ENCODE assay signal across 1 mouse cellular context in genomic region chr11:68900519-68901350, GRCm38 (mm10).
TF ChIP-seq lines count a peak whose summit lies in the region.

No protein-coding gene starts in this region.

TF ChIP-seq in MEL, 35 proteins besides CTCF, POLR2A, EP300 and RAD21:
- TF ChIP-seq ZNF384 (IDR thresholded peaks at IDR 0.05; ENCODE audit: low read depth, low read length), result peak; percentile 84
- TF ChIP-seq RCOR1 (IDR thresholded peaks at IDR 0.05; ENCODE audit: low read depth, low read length), result no peak
- TF ChIP-seq ZMIZ1 (IDR thresholded peaks at IDR 0.05; ENCODE audit: low read depth, low read length), result peak; percentile 7; the same call in 1 of the 2 replicates
- no peak for TF ChIP-seq BHLHE40 (IDR thresholded peaks at IDR 0.05; ENCODE audit: borderline replicate concordance, low read depth, low read length)
- TF ChIP-seq UBTF (IDR thresholded peaks at IDR 0.05; ENCODE audit: borderline replicate concordance, insufficient read depth, low read depth, low read length), result 0 out of 2 replicates have a peak, but pooled peaks have one; percentile 24
TF ChIP-seq in MEL: peak in this region for 3.
